Mouse (Mus musculus) MEL (cell line): ENCODE results near the gene Hexdc. TPM values are rescaled to one million over a fixed set of nuclear protein-coding genes. Genes with fewer than 3 reads are reported as not detected.

ENCODE experiments used
- DNase-seq: peaks from one replicate; pipeline ENCODE4 v3.0.0; 2011; ENCODE audit warnings: low read depth, low spot score
- H3K27ac ChIP-seq: 2 replicates; pipeline ENCODE4 v1.5.1; 2012; ENCODE audit warnings: low read depth, mild to moderate bottlenecking, control low read depth, low read length, moderate library complexity; ENCODE audit not compliant: control insufficient read depth
- H3K27me3 ChIP-seq, 2 experiments: fragments of 150-350 bp in 1 of 2; sonication (generic) in 1 of 2; 2 replicates each; pipeline ENCODE4 v1.6.1; 2012; ENCODE audit warnings: low read length in 2 of 2, mild to moderate bottlenecking in 2 of 2, improper control_type of control experiment in 1 of 2, moderate library complexity in 1 of 2; ENCODE audit not compliant: insufficient read depth in 2 of 2, control insufficient read depth in 1 of 2
- H3K36me3 ChIP-seq, 2 experiments: 2 replicates each; pipeline ENCODE4 v1.6.1; 2012 to 2014; ENCODE audit warnings: low read length in 2 of 2, improper control_type of control experiment in 1 of 2, inconsistent platforms in 1 of 2, mild to moderate bottlenecking in 1 of 2; ENCODE audit not compliant: insufficient read depth in 2 of 2, control insufficient read depth in 1 of 2
- H3K4me1 ChIP-seq, 2 experiments: fragments of 150-350 bp in 1 of 2; sonication (generic) in 1 of 2; 2 replicates each; pipeline ENCODE4 v1.6.1; 2012; ENCODE audit warnings: low read length in 2 of 2, improper control_type of control experiment in 1 of 2, mild to moderate bottlenecking in 1 of 2; ENCODE audit not compliant: insufficient read depth in 2 of 2, control insufficient read depth in 1 of 2
- H3K4me3 ChIP-seq, 2 experiments: fragments of 150-350 bp in 1 of 2; sonication (generic) in 1 of 2; 2 replicates each; pipeline ENCODE4 v1.5.1; 2012; ENCODE audit warnings: low read depth in 2 of 2, low read length in 2 of 2, mild to moderate bottlenecking in 2 of 2, moderate library complexity in 2 of 2, control low read depth in 1 of 2, improper control_type of control experiment in 1 of 2; ENCODE audit not compliant: control insufficient read depth in 1 of 2, insufficient read depth in 1 of 2
- H3K79me2 ChIP-seq: 2 replicates; pipeline ENCODE4 v1.6.1; 2012; ENCODE audit warnings: mild to moderate bottlenecking, low read length, moderate library complexity; ENCODE audit not compliant: control insufficient read depth, poor library complexity, insufficient read depth
- H3K9ac ChIP-seq: 2 replicates; pipeline ENCODE4 v1.6.1; 2012; ENCODE audit warnings: low read depth, mild to moderate bottlenecking, control low read depth, low read length, moderate library complexity; ENCODE audit not compliant: control insufficient read depth, poor library complexity, severe bottlenecking
- H3K9me3 ChIP-seq: fragments of 150-350 bp; sonication (generic); replicated peaks from 2 replicates; pipeline ENCODE4 v1.6.1; 2012; ENCODE audit warnings: mild to moderate bottlenecking, low read length, improper control_type of control experiment, moderate library complexity; ENCODE audit not compliant: insufficient read depth
- BHLHE40 ChIP-seq: IDR thresholded peaks from 2 replicates; pipeline ENCODE4 v1.6.1; 2012; ENCODE audit warnings: low read depth, mild to moderate bottlenecking, inconsistent platforms, low read length, improper control_type of control experiment, borderline replicate concordance
- EP300 ChIP-seq, 2 experiments: IDR thresholded peaks; 2 replicates each; pipeline ENCODE4 v1.6.1; 2011; ENCODE audit warnings: improper control_type of control experiment in 2 of 2, low read length in 2 of 2, low read depth in 1 of 2, mild to moderate bottlenecking in 1 of 2
- GATA1 ChIP-seq: IDR thresholded peaks from 2 replicates; pipeline ENCODE4 v1.6.1; 2011; ENCODE audit warnings: low read depth, low read length, improper control_type of control experiment
- HCFC1 ChIP-seq: IDR thresholded peaks from 2 replicates; pipeline ENCODE4 v1.6.1; 2012; ENCODE audit warnings: low read depth, mild to moderate bottlenecking, inconsistent platforms, low read length, improper control_type of control experiment, moderate library complexity
- KAT2A ChIP-seq: conservative IDR thresholded peaks from 2 replicates; pipeline ENCODE4 v1.6.1; 2012; ENCODE audit warnings: low read depth, low read length, improper control_type of control experiment, inconsistent platforms
- MAZ ChIP-seq: IDR thresholded peaks from 2 replicates; pipeline ENCODE4 v1.6.1; 2012; ENCODE audit warnings: low read depth, mild to moderate bottlenecking, inconsistent platforms, low read length, improper control_type of control experiment
- MEF2A ChIP-seq: IDR thresholded peaks from 2 replicates; pipeline ENCODE4 v1.6.1; 2014; ENCODE audit warnings: low read depth, mild to moderate bottlenecking, inconsistent platforms, low read length, improper control_type of control experiment; ENCODE audit not compliant: poor library complexity, insufficient replicate concordance, severe bottlenecking; ENCODE audit errors: extremely low read depth
- MYB ChIP-seq: IDR thresholded peaks from 2 replicates; pipeline ENCODE4 v1.6.1; 2011; ENCODE audit warnings: mild to moderate bottlenecking, low read depth, low read length, improper control_type of control experiment
- MYC ChIP-seq: IDR thresholded peaks from 2 replicates; pipeline ENCODE4 v1.6.1; 2011; ENCODE audit warnings: low read depth, mild to moderate bottlenecking, low read length, improper control_type of control experiment, moderate library complexity
- NELFE ChIP-seq: IDR thresholded peaks from 2 replicates; pipeline ENCODE4 v1.6.1; 2011; ENCODE audit warnings: low read depth, low read length, improper control_type of control experiment
- NRF1 ChIP-seq: IDR thresholded peaks from 2 replicates; pipeline ENCODE4 v1.6.1; 2014; ENCODE audit warnings: low read depth, mild to moderate bottlenecking, inconsistent platforms, low read length, improper control_type of control experiment, moderate library complexity; ENCODE audit not compliant: poor library complexity, insufficient read depth, severe bottlenecking
- POLR2A ChIP-seq, 2 experiments: IDR thresholded peaks; 2 replicates each; pipeline ENCODE4 v1.6.1; 2011 to 2012; ENCODE audit warnings: low read length in 2 of 2, mild to moderate bottlenecking in 2 of 2, control low read depth in 1 of 2, improper control_type of control experiment in 1 of 2, low read depth in 1 of 2, moderate library complexity in 1 of 2; ENCODE audit not compliant: control insufficient read depth in 1 of 2, insufficient read depth in 1 of 2, poor library complexity in 1 of 2
- POLR2AphosphoS5 ChIP-seq: IDR thresholded peaks from 2 replicates; pipeline ENCODE4 v1.6.1; 2012; ENCODE audit warnings: low read depth, borderline replicate concordance, mild to moderate bottlenecking, inconsistent platforms, low read length, moderate library complexity, mixed read lengths
- RAD21 ChIP-seq: IDR thresholded peaks from 2 replicates; pipeline ENCODE4 v1.6.1; 2011; ENCODE audit warnings: mild to moderate bottlenecking, low read depth, low read length, improper control_type of control experiment
- SMC3 ChIP-seq: IDR thresholded peaks from 2 replicates; pipeline ENCODE4 v1.6.1; 2011; ENCODE audit warnings: low read depth, low read length, improper control_type of control experiment
- TCF12 ChIP-seq: IDR thresholded peaks from 2 replicates; pipeline ENCODE4 v1.6.1; 2014; ENCODE audit warnings: low read depth, mild to moderate bottlenecking, inconsistent platforms, low read length, improper control_type of control experiment, moderate library complexity
- USF1 ChIP-seq: IDR thresholded peaks from 2 replicates; pipeline ENCODE4 v1.6.1; 2014; ENCODE audit warnings: low read depth, mild to moderate bottlenecking, inconsistent platforms, low read length, improper control_type of control experiment, moderate library complexity
- USF2 ChIP-seq, 2 experiments: IDR thresholded peaks; 2 replicates each; pipeline ENCODE4 v1.6.1; 2011 to 2012; ENCODE audit warnings: improper control_type of control experiment in 2 of 2, low read length in 2 of 2, borderline replicate concordance in 1 of 2, inconsistent platforms in 1 of 2, low read depth in 1 of 2, mild to moderate bottlenecking in 1 of 2; ENCODE audit not compliant: insufficient read depth in 1 of 2
- ZMIZ1 ChIP-seq: IDR thresholded peaks from 2 replicates; pipeline ENCODE4 v1.6.1; 2012; ENCODE audit warnings: low read depth, mild to moderate bottlenecking, inconsistent platforms, low read length, improper control_type of control experiment, moderate library complexity
- polyA plus RNA-seq, 2 experiments: library from polyadenylated mRNA; stranded (reverse) in 1 of 2; unstranded in 1 of 2; fragments of >175 nt in 1 of 2; fragments of >200 nt in 1 of 2; gene quantifications; 2 replicates each; pipeline versions ENCODE4 v1.2.1 to v1.2.4; 2012; ENCODE audit warnings: low replicate concordance in 2 of 2, low read depth in 1 of 2; ENCODE audit not compliant: insufficient read length in 2 of 2, insufficient read depth in 1 of 2, missing spikeins in 1 of 2
- total RNA-seq: library from RNA; depleted of rRNA; stranded (reverse); fragments of 300-350 nt; gene quantifications from 2 replicates; pipeline ENCODE4 v1.2.3, GENCODE M21; 2012

Gene Hexdc
- total and polyA plus RNA-seq, 3 experiments = 7.1 to 9.0 TPM; not detected in 1

- no peak for DNase-seq
- no peak overlapping the region for H3K27ac ChIP-seq
- H3K79me2 ChIP-seq = no peaks in the 10 kb centered on the region
- no peak overlapping the region for H3K9ac ChIP-seq
- TF ChIP-seq ZMIZ1 (no peak), MEF2A (no peak), BHLHE40 (no peak)
- H3K4me1 ChIP-seq = peaks cover 3 to 5% of the 10 kb centered on the region in 2 experiments; a peak in 2 of 4 replicates
- H3K9me3 ChIP-seq = no peaks in the 10 kb centered on the region
- H3K27me3 ChIP-seq = no peaks in the 10 kb centered on the region
- no peak overlapping the region for H3K4me3 ChIP-seq
- H3K36me3 ChIP-seq = peaks cover 0 to 5% of the 10 kb centered on the region in 2 experiments; a peak in 1 of 4 replicates
Observed at GRCm38 (mm10) chr11:121216831-121217230, 12.6 kb downstream of the Hexdc start.

DNA sequence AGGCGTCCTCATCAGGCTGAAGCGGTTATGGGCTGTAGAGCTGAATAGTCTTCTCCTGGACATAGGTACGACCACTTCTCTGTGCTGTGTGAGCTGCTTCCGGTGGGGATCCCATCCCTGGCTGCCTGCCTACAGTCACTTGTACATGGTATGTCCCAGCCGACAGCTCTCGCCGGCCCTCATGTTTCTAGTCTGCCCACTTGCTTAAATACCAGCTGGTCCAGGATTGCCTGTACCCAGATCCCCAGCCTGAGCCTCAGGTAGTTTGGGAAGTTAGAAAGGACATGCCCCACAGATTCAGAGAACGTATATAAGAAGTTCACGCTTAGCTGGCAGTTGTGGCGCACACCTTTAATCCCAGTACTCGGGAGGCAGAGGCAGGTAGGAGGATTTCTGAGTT lies 15.5 kb downstream of the Hexdc start:
- TF ChIP-seq MYC = no peak
- no peak for TF ChIP-seq MEF2A
- no peak for TF ChIP-seq HCFC1
- TF ChIP-seq NRF1 = no peak
- TF ChIP-seq USF2 (IDR thresholded peaks at IDR 0.05; ENCODE audit: borderline replicate concordance in 1 of 2, insufficient read depth in 1 of 2, low read depth in 1 of 2, low read length in 2 of 2) = no peak
- TF ChIP-seq, all 39 proteins: peak for 0
- no peak overlapping the region for H3K27ac ChIP-seq
- no peaks in the 10 kb centered on the region for H3K9me3 ChIP-seq
- no peaks in the 10 kb centered on the region for H3K79me2 ChIP-seq
- H3K4me3 ChIP-seq = no peak overlapping the region
- no peak overlapping the region for H3K9ac ChIP-seq
- H3K4me1 ChIP-seq = peaks cover 3 to 5% of the 10 kb centered on the region in 2 experiments; a peak in 2 of 4 replicates
- no peaks in the 10 kb centered on the region for H3K27me3 ChIP-seq
- H3K36me3 ChIP-seq = peaks cover 2 to 6% of the 10 kb centered on the region in 2 experiments; a peak in 3 of 4 replicates
- DNase-seq = no peak

- H3K4me1 ChIP-seq = peaks cover 3 to 5% of the 10 kb centered on the region in 2 experiments; a peak in 2 of 4 replicates
- H3K79me2 ChIP-seq = no peaks in the 10 kb centered on the region
- TF ChIP-seq GATA1 (no peak), POLR2A (IDR thresholded peaks at IDR 0.05; ENCODE audit: control insufficient read depth in 1 of 2, insufficient read depth in 1 of 2, low read depth in 1 of 2, low read length in 2 of 2, poor library complexity in 1 of 2) (no peak), SMC3 (no peak), USF1 (no peak), TCF12 (no peak), EP300 (IDR thresholded peaks at IDR 0.05; ENCODE audit: low read depth in 1 of 2, low read length in 2 of 2) (no peak), MYC (no peak), NELFE (no peak), KAT2A (no peak), POLR2AphosphoS5 (no peak), MYB (no peak), RAD21 (no peak), MAZ (no peak), NRF1 (no peak)
- H3K27ac ChIP-seq = no peak overlapping the region
- no peaks in the 10 kb centered on the region for H3K27me3 ChIP-seq
- H3K9me3 ChIP-seq = no peaks in the 10 kb centered on the region
- DNase-seq = no peak
- no peak overlapping the region for H3K4me3 ChIP-seq
- H3K9ac ChIP-seq = no peak overlapping the region
- peaks cover 2 to 6% of the 10 kb centered on the region in 2 experiments; a peak in 3 of 4 replicates for H3K36me3 ChIP-seq
Observed at GRCm38 (mm10) chr11:121220771-121221170, 16.5 kb downstream of the Hexdc start.
